Mouse (Mus musculus): ENCODE measurements around the gene Vamp1.

The Vamp1 gene

DNA sequence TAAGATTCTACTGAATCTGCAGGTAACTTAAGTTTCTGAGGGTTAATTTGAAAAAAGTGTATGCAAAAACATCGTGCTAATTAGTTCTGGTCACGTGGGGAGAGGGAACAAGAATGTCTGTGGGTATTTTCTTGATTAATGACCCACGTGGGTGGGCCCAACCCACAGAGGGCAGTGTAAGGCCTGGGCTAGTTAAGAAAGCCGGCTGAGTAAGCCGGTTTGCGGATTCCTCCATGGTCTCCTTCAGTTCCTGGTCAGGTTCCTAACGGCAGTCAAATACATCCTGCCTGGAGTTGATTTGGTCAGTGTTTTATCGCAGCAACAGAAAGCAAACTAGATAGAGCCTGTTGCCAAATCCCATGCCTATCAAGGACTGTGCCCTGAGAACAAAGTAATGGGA lies 68.9 kb downstream of the Vamp1 start:
- in situ Hi-C loops (cut with MboI, MseI): no loop called here

DNA sequence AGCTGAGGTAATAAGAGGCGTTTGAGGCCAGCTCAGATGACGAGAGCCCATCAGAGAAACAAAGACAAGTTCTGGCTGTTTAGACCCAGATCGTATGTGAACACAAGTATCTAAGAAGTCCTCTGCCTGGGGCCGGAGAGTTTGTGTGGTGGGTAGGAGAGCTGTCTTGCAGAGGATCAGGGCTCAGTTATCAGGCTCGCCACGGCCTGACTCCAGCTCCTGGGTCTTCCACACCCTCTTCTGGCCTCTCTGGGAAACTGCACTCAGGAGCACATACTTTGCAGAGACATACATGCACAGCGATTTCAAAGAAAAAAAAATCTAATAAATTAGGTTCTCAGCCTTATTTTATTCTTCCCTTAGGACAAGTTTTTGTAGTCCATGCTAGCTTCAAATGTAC lies 69.4 kb downstream of the Vamp1 start:
- in situ Hi-C loops (cut with MboI, MseI): no loop called here

DNA sequence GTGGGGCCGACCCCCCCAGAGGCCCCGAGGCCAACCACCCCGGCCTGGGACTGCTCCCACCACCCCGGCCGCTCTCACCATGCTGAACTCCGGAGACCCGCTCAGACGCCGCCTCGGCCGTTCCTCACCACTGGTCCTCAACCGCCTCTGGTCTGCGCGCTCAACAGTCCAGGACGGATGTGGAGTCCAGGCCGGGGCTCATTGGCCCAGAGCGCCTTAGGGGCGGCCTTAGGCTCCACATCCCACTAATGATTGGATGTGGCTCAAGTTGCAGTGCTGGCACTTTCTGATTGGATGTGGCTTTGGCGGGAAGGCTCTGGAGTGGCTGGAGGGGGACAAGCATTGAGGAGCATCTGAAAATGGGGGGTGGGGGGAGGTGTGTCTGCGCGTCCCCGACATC lies 70.5 kb downstream of the Vamp1 start, which contains the start of gene Tuba3a:
TSS of gene Tuba3a (minus strand) at position 153 of the 400 bp plus-strand sequence.
- in situ Hi-C loops (cut with MboI, MseI): no loop called here

DNA sequence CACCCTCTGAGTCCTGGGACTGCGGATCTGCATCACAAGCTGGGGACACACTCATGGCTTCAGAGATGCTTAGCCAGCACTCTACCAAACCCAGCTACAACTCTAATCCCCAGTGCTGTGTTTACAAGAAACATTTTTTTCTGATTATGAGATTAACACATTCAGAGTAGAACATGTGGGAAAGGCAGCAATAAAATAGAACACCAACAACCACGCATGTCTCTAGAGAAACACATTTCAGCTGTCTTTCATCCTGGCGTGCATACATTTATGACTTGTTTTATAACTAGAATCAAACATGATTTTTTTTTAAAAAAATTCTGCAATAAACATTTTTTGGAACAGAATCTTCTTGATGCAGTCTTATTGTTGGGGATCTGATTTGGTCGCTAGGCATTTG lies 71.6 kb downstream of the Vamp1 start:
- in situ Hi-C loops (cut with MboI, MseI): no loop called here

DNA sequence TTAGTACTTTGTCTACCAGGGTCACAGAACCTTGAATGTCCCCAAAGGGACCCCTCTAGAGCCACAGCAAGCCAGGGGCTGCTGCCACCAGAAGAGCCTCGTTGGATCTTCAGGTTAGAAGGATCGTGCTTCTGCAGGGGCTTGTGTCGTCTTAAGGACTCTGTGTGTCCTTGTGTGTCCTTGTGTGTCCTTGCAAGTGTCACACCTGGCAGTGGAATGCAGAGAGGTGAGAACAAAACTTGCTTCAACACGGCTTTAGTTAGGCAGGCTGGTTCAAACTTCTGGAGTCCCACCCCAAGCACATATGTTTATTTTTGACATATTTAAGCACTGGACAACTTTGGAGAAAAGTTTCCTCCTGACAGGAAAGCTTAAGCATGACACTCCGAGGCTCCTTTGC lies 73.4 kb downstream of the Vamp1 start:
- in situ Hi-C loops (cut with MboI, MseI): no loop called here

DNA sequence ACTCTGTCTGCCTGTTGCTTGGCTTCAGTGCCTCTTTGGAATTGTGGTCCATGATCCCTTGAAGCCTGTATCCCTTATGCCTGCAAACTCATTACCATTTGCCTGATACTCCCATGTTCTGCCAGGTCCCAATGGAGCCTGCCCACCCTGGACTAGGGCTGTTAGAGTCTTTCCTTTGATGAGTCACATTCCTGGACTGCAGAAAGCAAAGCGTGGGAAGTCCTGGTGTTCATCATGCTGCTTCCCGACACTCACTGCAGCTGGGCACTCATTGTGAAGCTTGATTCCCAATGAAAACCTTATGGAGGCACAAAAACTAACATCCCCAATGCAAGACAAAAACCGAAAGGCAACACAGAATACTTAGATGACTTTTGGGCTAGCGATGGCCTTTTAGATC lies 76.0 kb downstream of the Vamp1 start:
- in situ Hi-C loops (cut with MboI, MseI): no loop called here

DNA sequence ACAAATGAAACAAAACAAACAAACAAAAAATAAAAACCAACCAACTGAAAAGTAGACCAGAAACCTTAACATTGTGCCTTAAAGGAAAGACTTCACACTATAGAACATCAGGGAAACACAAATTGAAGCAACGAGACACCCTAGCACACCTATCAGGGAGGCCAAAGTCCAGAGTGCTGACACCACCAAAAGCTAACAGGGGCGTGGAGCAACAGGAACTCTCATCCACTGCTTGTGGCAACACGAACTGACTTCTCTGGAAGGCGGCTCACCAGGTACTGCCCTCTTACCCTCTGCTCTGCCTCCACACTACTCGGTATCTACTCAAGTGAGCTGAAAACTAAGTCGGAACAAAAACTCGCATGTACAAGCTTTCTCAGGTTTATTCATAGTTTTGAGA lies 76.9 kb downstream of the Vamp1 start:
- in situ Hi-C loops (cut with MboI, MseI): no loop called here

DNA sequence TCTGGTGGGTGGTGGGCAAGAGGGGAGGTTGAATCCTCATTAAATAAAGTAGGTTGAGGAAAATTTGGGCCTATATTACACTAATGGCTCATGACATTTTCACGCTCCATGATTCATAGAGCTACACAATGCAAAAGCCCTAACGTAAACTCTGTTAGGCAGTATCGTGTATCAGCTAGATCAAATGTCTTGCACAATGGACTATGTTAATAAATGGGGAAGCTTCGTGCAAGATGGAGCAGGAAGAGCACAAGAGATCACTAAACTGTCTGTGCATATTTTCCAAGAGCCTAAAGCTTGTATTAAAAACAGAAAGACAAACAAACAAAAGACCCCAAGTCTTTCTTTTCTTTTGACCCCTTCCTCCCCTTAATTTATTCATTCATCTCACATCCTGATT lies 78.7 kb downstream of the Vamp1 start:
- in situ Hi-C loops (cut with MboI, MseI): no loop called here

Data from T-helper 2 cell (primary cell).